Comparison of ENCODE assay signal across 24 mouse cellular contexts in the genomic region with DNA sequence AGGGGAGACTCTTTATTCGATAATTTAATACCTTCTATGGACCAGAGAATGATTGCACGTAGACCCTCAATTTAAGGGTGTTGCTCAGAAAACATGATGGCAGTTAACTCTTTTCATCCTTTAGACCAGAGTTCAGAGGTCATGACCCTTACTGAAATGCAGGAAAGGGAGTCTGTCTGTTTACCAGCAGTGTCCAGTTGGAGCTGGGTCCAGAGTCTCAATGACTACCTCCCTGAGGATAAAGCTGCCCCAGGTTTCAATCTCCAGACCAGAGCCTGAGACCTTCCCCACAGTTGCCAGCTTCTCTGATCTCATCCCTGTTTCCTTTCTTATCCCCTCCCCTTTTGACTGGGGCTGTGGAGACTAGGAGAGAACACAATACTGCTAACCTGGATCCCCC. TPM values are rescaled to one million over a fixed set of nuclear protein-coding genes. Genes with fewer than 3 reads are reported as not detected.
DNase-seq lines count a peak whose midpoint lies in the region; ATAC-seq and TF ChIP-seq lines count a peak whose summit lies in the region.
"Had no signal": no experiment of that assay in that cellular context is flagged by ENCODE, and none has a peak within 500 bp of the region (broad histone marks: within the 10 kb centered on the region; RNA-seq: fewer than 3 reads in every experiment).

No protein-coding gene starts in this region.

- 79% methylated on average over 2 of the region's 2 CpGs for WGBS in liver, embryonic 11.5 days
- WGBS in liver, embryonic 14.5 days (ENCODE audit: insufficient replicate concordance) = 63% methylated on average over 2 of the region's 2 CpGs
- WGBS in macrophage (ENCODE audit: missing documents) = 88% methylated on average over 2 of the region's 2 CpGs
- WGBS in embryonic facial prominence, embryonic 10.5 days = 55% methylated on average over 2 of the region's 2 CpGs

- H3K27ac ChIP-seq in layer of hippocampus, adult 2 months = peak overlapping the region; percentile 46; the same call in 1 of the 2 replicates
- peak overlapping the region; percentile 49 for H3K27ac ChIP-seq in liver, embryonic 11.5 days (ENCODE audit: low read depth, low read length)
- H3K27ac ChIP-seq in liver, embryonic 14.5 days = 0 out of 2 replicates have a peak overlapping the region, but pooled peaks have one; percentile 39
- H3K27ac ChIP-seq in macrophage = peak overlapping the region; percentile 82
- H3K27ac ChIP-seq in embryonic facial prominence, embryonic 10.5 days (replicated peaks) = no peak overlapping the region
- H3K27ac ChIP-seq: embryonic facial prominence, embryonic 12.5 days; forebrain, embryonic 12.5 days; hindbrain, embryonic 10.5 days; hindbrain, embryonic 14.5 days had no signal

- TF ChIP-seq CTCF in layer of hippocampus, adult 2 months (conservative IDR thresholded peaks at IDR 0.05) = no peak
- no peak for TF ChIP-seq CTCF in liver, embryonic 14.5 days (IDR thresholded peaks at IDR 0.05; ENCODE audit: low read depth)

- no peak for TF ChIP-seq EP300 in liver, embryonic 14.5 days (IDR thresholded peaks at IDR 0.05; ENCODE audit: low read depth)

- ATAC-seq in liver, embryonic 11.5 days (replicated peaks; ENCODE audit: low FRiP score) = no peak; the same call in 1 of the 2 replicates
- peak; percentile 33; the same call in 1 of the 2 replicates for ATAC-seq in liver, embryonic 14.5 days (ENCODE audit: insufficient read depth)
- ATAC-seq: activated CD4-positive, CD25-positive, alpha-beta regulatory T cell, adult 4 months; forebrain, postnatal 0 days; Patski had no signal

- peaks cover 24% of the 10 kb centered on the region for H3K36me3 ChIP-seq in liver, embryonic 11.5 days (ENCODE audit: control insufficient read depth, insufficient read depth, low read length)
- H3K36me3 ChIP-seq in liver, embryonic 14.5 days (replicated peaks; ENCODE audit: control insufficient read depth, insufficient read depth, low read depth) = no peaks in the 10 kb centered on the region; the same call in 1 of the 2 replicates
- peaks cover 69% of the 10 kb centered on the region for H3K36me3 ChIP-seq in macrophage (ENCODE audit: inconsistent target)
- H3K36me3 ChIP-seq in embryonic facial prominence, embryonic 10.5 days (replicated peaks) = peaks cover 83% of the 10 kb centered on the region

- H3K9me3 ChIP-seq in liver, embryonic 11.5 days (ENCODE audit: control insufficient read depth, low read length) = no peaks in the 10 kb centered on the region
- H3K9me3 ChIP-seq in liver, embryonic 14.5 days (ENCODE audit: control insufficient read depth, low read length) = no peaks in the 10 kb centered on the region
- H3K9me3 ChIP-seq in embryonic facial prominence, embryonic 10.5 days = no peaks in the 10 kb centered on the region
- H3K9me3 ChIP-seq: embryonic facial prominence, embryonic 12.5 days; forebrain, embryonic 12.5 days; heart, embryonic 12.5 days; hindbrain, embryonic 10.5 days had no signal

- DNase-seq in layer of hippocampus, adult 2 months (ENCODE audit: low spot score in 2 of 2) = no peak
- no peak for DNase-seq in layer of hippocampus, postnatal 14 days (ENCODE audit: low spot score in 2 of 2)
- no peak for DNase-seq in liver, embryonic 11.5 days (ENCODE audit: low spot score)
- no peak for DNase-seq in liver, embryonic 14.5 days (ENCODE audit: low read depth in 3 of 3, low spot score in 3 of 3)
- no peak for DNase-seq in embryonic facial prominence, embryonic 10.5 days (ENCODE audit: low spot score)
- DNase-seq in right cerebral cortex, postnatal 14 days = no peak
- DNase-seq: adrenal gland, postnatal 25 days; cerebellum, adult 11 months; cerebellum, adult 8-10 months; cerebellum, postnatal 14 days; embryo, embryonic 11 days; forebrain, postnatal 0 days; gastrocnemius, postnatal 25 days had no signal

- H3K27me3 ChIP-seq in liver, embryonic 11.5 days (replicated peaks; ENCODE audit: control insufficient read depth, insufficient read depth, low read length) = no peaks in the 10 kb centered on the region
- no peaks in the 10 kb centered on the region for H3K27me3 ChIP-seq in liver, embryonic 14.5 days (ENCODE audit: control insufficient read depth, insufficient read depth, low read length)
- no peaks in the 10 kb centered on the region for H3K27me3 ChIP-seq in embryonic facial prominence, embryonic 10.5 days (replicated peaks; ENCODE audit: low read depth, poor library complexity, severe bottlenecking)
- H3K27me3 ChIP-seq: CH12.LX; embryonic facial prominence, embryonic 12.5 days; forebrain, embryonic 12.5 days; heart, embryonic 12.5 days; Patski had no signal

- no peak overlapping the region for H3K9ac ChIP-seq in liver, embryonic 11.5 days (ENCODE audit: low read depth, low read length)
- H3K9ac ChIP-seq in liver, embryonic 14.5 days (replicated peaks) = no peak overlapping the region
- H3K9ac ChIP-seq: embryonic facial prominence, embryonic 12.5 days; forebrain, embryonic 12.5 days; forebrain, postnatal 0 days; heart, embryonic 12.5 days; hindbrain, embryonic 14.5 days had no signal

- peaks cover 29% of the 10 kb centered on the region; the same call in 1 of the 2 replicates for H3K79me2 ChIP-seq in macrophage (ENCODE audit: inconsistent target)

- peaks cover 13% of the 10 kb centered on the region for H3K4me1 ChIP-seq in liver, embryonic 11.5 days (replicated peaks; ENCODE audit: control insufficient read depth, insufficient read depth, low read length)
- peaks cover 0 to 22% of the 10 kb centered on the region in 2 experiments; a peak in 2 of 4 replicates for H3K4me1 ChIP-seq in liver, embryonic 14.5 days (replicated peaks; ENCODE audit: control insufficient read depth in 2 of 2, insufficient read depth in 2 of 2, low read length in 1 of 2)
- peaks cover 32% of the 10 kb centered on the region for H3K4me1 ChIP-seq in embryonic facial prominence, embryonic 10.5 days

- H3K4me3 ChIP-seq in layer of hippocampus, adult 2 months = no peak overlapping the region
- no peak overlapping the region for H3K4me3 ChIP-seq in liver, embryonic 11.5 days (ENCODE audit: low read depth, low read length)
- no peak overlapping the region for H3K4me3 ChIP-seq in liver, embryonic 14.5 days (ENCODE audit: insufficient read depth in 1 of 2, low read depth in 2 of 2, low read length in 2 of 2)
- H3K4me3 ChIP-seq in macrophage (ENCODE audit: inconsistent target) = no peak overlapping the region
- no peak overlapping the region for H3K4me3 ChIP-seq in embryonic facial prominence, embryonic 10.5 days
- H3K4me3 ChIP-seq: embryonic facial prominence, embryonic 12.5 days; forebrain, embryonic 12.5 days; heart, embryonic 12.5 days; hindbrain, embryonic 10.5 days had no signal

- H3K4me2 ChIP-seq in liver, embryonic 11.5 days = no peak overlapping the region; the same call in 1 of the 2 replicates
- no peak overlapping the region for H3K4me2 ChIP-seq in liver, embryonic 14.5 days (ENCODE audit: low read depth)
- H3K4me2 ChIP-seq: embryonic facial prominence, embryonic 12.5 days; forebrain, embryonic 12.5 days; heart, embryonic 12.5 days; hindbrain, embryonic 14.5 days had no signal

RNA-seq across cellular contexts. Expression of a gene that starts 9.3 kb away (rescaled TPM):
- 100 to 1,000 TPM; 387 to 403 TPM for total RNA-seq in layer of hippocampus, adult 2 months (2021)
- 100 to 1,000 TPM; 288 to 296 TPM for total RNA-seq in layer of hippocampus, postnatal 14 days (2021)
- polyA plus RNA-seq in liver, embryonic 11.5 days (2014; fragmentation: Nextera tagmentation; extraction: Ambion mirVana) = 10.4 and 13.1 TPM in 2 replicates
- polyA plus RNA-seq in liver, embryonic 14.5 days (2012; rRNA removed) = 2.7 and 3.1 TPM in 2 replicates
- polyA plus RNA-seq in liver, embryonic 14.5 days (2014; fragmentation: Nextera tagmentation; extraction: Ambion mirVana) = 2.1 and 2.5 TPM in 2 replicates
- 100 to 1,000 TPM; 124 to 580 (median 347) TPM for total RNA-seq in macrophage (2018; cell fraction: chromatin; rRNA removed)
- total RNA-seq in macrophage (2018; cell fraction: cytosol; rRNA removed) = 10 to 100 TPM; 40.2 to 91.1 (median 66.6) TPM
- total RNA-seq in macrophage (2018; cell fraction: nucleus; rRNA removed) = 100 to 1,000 TPM; 107 to 336 (median 211) TPM
- 35.3 to 53.1 TPM (median 41.4 TPM) in 3 replicates for polyA plus RNA-seq in macrophage (2018)
- 10.5 and 10.9 TPM in 2 replicates for polyA plus RNA-seq in embryonic facial prominence, embryonic 10.5 days (2016; fragmentation: Nextera tagmentation; extraction: Ambion mirVana)

RNA-seq across cellular contexts. Expression of a gene that starts 9.4 kb away (rescaled TPM):
- total RNA-seq in layer of hippocampus, adult 2 months (2021) = 10 to 100 TPM; 50.8 to 54.7 TPM
- 10 to 100 TPM; 45.8 to 53.7 TPM for total RNA-seq in layer of hippocampus, postnatal 14 days (2021)
- polyA plus RNA-seq in liver, embryonic 11.5 days (2014; fragmentation: Nextera tagmentation; extraction: Ambion mirVana) = 132 and 146 TPM in 2 replicates
- 24.6 and 42.0 TPM in 2 replicates for polyA plus RNA-seq in liver, embryonic 14.5 days (2012; rRNA removed)
- polyA plus RNA-seq in liver, embryonic 14.5 days (2014; fragmentation: Nextera tagmentation; extraction: Ambion mirVana) = 27.4 and 29.6 TPM in 2 replicates
- total RNA-seq in macrophage (2018; cell fraction: chromatin; rRNA removed) = 10 to 100 TPM; 17.1 to 67.8 (median 46.7) TPM
- 10 to 100 TPM; 38.5 to 72.4 (median 53.2) TPM for total RNA-seq in macrophage (2018; cell fraction: cytosol; rRNA removed)
- total RNA-seq in macrophage (2018; cell fraction: nucleus; rRNA removed) = 10 to 100 TPM; 21.5 to 47.9 (median 32.1) TPM
- polyA plus RNA-seq in macrophage (2018) = 72.0 to 176 TPM (median 83.0 TPM) in 3 replicates
- polyA plus RNA-seq in embryonic facial prominence, embryonic 10.5 days (2016; fragmentation: Nextera tagmentation; extraction: Ambion mirVana) = 181 and 185 TPM in 2 replicates

RNA-seq across cellular contexts. Expression of a gene that starts 21.4 kb away (rescaled TPM):
- 1 to 10 TPM; 2.9 to 5.0 TPM for total RNA-seq in layer of hippocampus, adult 2 months (2021)
- total RNA-seq in layer of hippocampus, postnatal 14 days (2021) = 1 to 10 TPM; 1.9 to 2.1 TPM
- polyA plus RNA-seq in liver, embryonic 11.5 days (2014; fragmentation: Nextera tagmentation; extraction: Ambion mirVana) = 0.96 and 1.1 TPM in 2 replicates
- 0.63 and 1.2 TPM in 2 replicates for polyA plus RNA-seq in liver, embryonic 14.5 days (2012; rRNA removed)
- 0.71 and 1.4 TPM in 2 replicates for polyA plus RNA-seq in liver, embryonic 14.5 days (2014; fragmentation: Nextera tagmentation; extraction: Ambion mirVana)
- 1 to 10 TPM in 25 of 26 experiments, under 1 TPM in 1; 0.70 to 5.2 (median 2.2) TPM for total RNA-seq in macrophage (2018; cell fraction: chromatin; rRNA removed)
- total RNA-seq in macrophage (2018; cell fraction: cytosol; rRNA removed) = 1 to 10 TPM in 1 of 26 experiments, under 1 TPM in 25; 0.24 to 1.1 (median 0.41) TPM
- total RNA-seq in macrophage (2018; cell fraction: nucleus; rRNA removed) = 1 to 10 TPM in 17 of 26 experiments, under 1 TPM in 6, not detected in 3; 0.68 to 3.4 (median 1.3) TPM
- polyA plus RNA-seq in macrophage (2018) = 0.32 to 0.85 TPM (median 0.36 TPM) in 3 replicates
- polyA plus RNA-seq in embryonic facial prominence, embryonic 10.5 days (2016; fragmentation: Nextera tagmentation; extraction: Ambion mirVana) = 0.69 and 0.99 TPM in 2 replicates
- total RNA-seq: common myeloid progenitor, adult 5-6 weeks; granulocyte monocyte progenitor cell, adult 5-6 weeks had no signal

RNA-seq across cellular contexts. Expression of a gene that starts 21.6 kb away (rescaled TPM):
- total RNA-seq in layer of hippocampus, adult 2 months (2021) = 1 to 10 TPM; 6.6 to 7.9 TPM
- 10 to 100 TPM in 1 of 2 experiments, 1 to 10 TPM in 1; 5.9 to 10.1 TPM for total RNA-seq in layer of hippocampus, postnatal 14 days (2021)
- polyA plus RNA-seq in liver, embryonic 11.5 days (2014; fragmentation: Nextera tagmentation; extraction: Ambion mirVana) = 19.8 and 20.1 TPM in 2 replicates
- 3.4 and 3.7 TPM in 2 replicates for polyA plus RNA-seq in liver, embryonic 14.5 days (2012; rRNA removed)
- 3.6 and 3.9 TPM in 2 replicates for polyA plus RNA-seq in liver, embryonic 14.5 days (2014; fragmentation: Nextera tagmentation; extraction: Ambion mirVana)
- 10 to 100 TPM in 19 of 26 experiments, 1 to 10 TPM in 7; 3.6 to 24.3 (median 14.3) TPM for total RNA-seq in macrophage (2018; cell fraction: chromatin; rRNA removed)
- 1 to 10 TPM; 2.5 to 4.6 (median 3.9) TPM for total RNA-seq in macrophage (2018; cell fraction: cytosol; rRNA removed)
- 10 to 100 TPM in 6 of 26 experiments, 1 to 10 TPM in 20; 3.0 to 16.2 (median 7.7) TPM for total RNA-seq in macrophage (2018; cell fraction: nucleus; rRNA removed)
- 3.0 to 5.4 TPM (median 4.8 TPM) in 3 replicates for polyA plus RNA-seq in macrophage (2018)
- polyA plus RNA-seq in embryonic facial prominence, embryonic 10.5 days (2016; fragmentation: Nextera tagmentation; extraction: Ambion mirVana) = 72.9 and 88.4 TPM in 2 replicates

RNA-seq across cellular contexts. Expression of a gene that starts 21.8 kb away (rescaled TPM):
- 10 to 100 TPM; 76.5 to 89.8 TPM for total RNA-seq in layer of hippocampus, adult 2 months (2021)
- total RNA-seq in layer of hippocampus, postnatal 14 days (2021) = 10 to 100 TPM; 66.2 to 68.4 TPM
- 3.1 and 3.8 TPM in 2 replicates for polyA plus RNA-seq in liver, embryonic 11.5 days (2014; fragmentation: Nextera tagmentation; extraction: Ambion mirVana)
- 4.6 and 5.9 TPM in 2 replicates for polyA plus RNA-seq in liver, embryonic 14.5 days (2012; rRNA removed)
- 2.2 and 2.9 TPM in 2 replicates for polyA plus RNA-seq in liver, embryonic 14.5 days (2014; fragmentation: Nextera tagmentation; extraction: Ambion mirVana)
- total RNA-seq in macrophage (2018; cell fraction: chromatin; rRNA removed) = 100 to 1,000 TPM in 6 of 26 experiments, 10 to 100 TPM in 20; 31.0 to 191 (median 81.2) TPM
- 10 to 100 TPM; 53.9 to 92.7 (median 74.4) TPM for total RNA-seq in macrophage (2018; cell fraction: cytosol; rRNA removed)
- total RNA-seq in macrophage (2018; cell fraction: nucleus; rRNA removed) = 100 to 1,000 TPM in 2 of 26 experiments, 10 to 100 TPM in 24; 40.8 to 102 (median 70.2) TPM
- 60.6 to 75.9 TPM (median 62.3 TPM) in 3 replicates for polyA plus RNA-seq in macrophage (2018)
- polyA plus RNA-seq in embryonic facial prominence, embryonic 10.5 days (2016; fragmentation: Nextera tagmentation; extraction: Ambion mirVana) = 1.6 and 2.0 TPM in 2 replicates
